Mouse (Mus musculus) CH12.LX (cell line): Measurements from ENCODE around the gene Treml2. TPM values are rescaled to one million over a fixed set of nuclear protein-coding genes. Genes with fewer than 3 reads are reported as not detected.

Source experiments
- DNase-seq: peaks from one replicate; pipeline ENCODE4 v3.0.0-alpha.2; 2013; ENCODE audit errors: extremely low read depth
- H3K27ac ChIP-seq: 2 replicates; pipeline ENCODE4 v1.5.1; 2012; ENCODE audit warnings: low read depth, mild to moderate bottlenecking, control low read depth, moderate library complexity; ENCODE audit not compliant: insufficient read depth
- H3K27me3 ChIP-seq: replicated peaks from 2 replicates; pipeline ENCODE3; 2012; ENCODE audit warnings: inconsistent platforms
- H3K36me3 ChIP-seq, 2 experiments: replicated peaks in 1 of 2; 2 replicates each; pipeline versions ENCODE3 to v1.6.1; 2012; ENCODE audit warnings: inconsistent platforms in 1 of 2, low read length in 1 of 2, mild to moderate bottlenecking in 1 of 2, mixed read lengths in 1 of 2, moderate library complexity in 1 of 2; ENCODE audit not compliant: control insufficient read depth in 1 of 2, insufficient read depth in 1 of 2
- H3K4me1 ChIP-seq, 2 experiments: 2 replicates each; pipeline ENCODE4 v1.6.1; 2012; ENCODE audit warnings: inconsistent platforms in 1 of 2, moderate library complexity in 1 of 2; ENCODE audit not compliant: insufficient read depth in 2 of 2, control insufficient read depth in 1 of 2
- H3K4me2 ChIP-seq: 2 replicates; pipeline ENCODE4 v1.6.1; 2012; ENCODE audit warnings: low read depth, mild to moderate bottlenecking, control low read depth; ENCODE audit not compliant: poor library complexity, insufficient read depth, severe bottlenecking
- H3K4me3 ChIP-seq, 3 experiments: fragments of 150-350 bp in 1 of 3; sonication (generic) in 1 of 3; replicated peaks in 1 of 3; 2 replicates each; pipeline versions ENCODE3 to v1.5.1; 2011 to 2012; ENCODE audit warnings: low read depth in 2 of 3, low read length in 2 of 3, mild to moderate bottlenecking in 2 of 3, moderate library complexity in 2 of 3, control low read depth in 1 of 3, improper control_type of control experiment in 1 of 3, inconsistent platforms in 1 of 3, mixed read lengths in 1 of 3; ENCODE audit not compliant: poor library complexity in 1 of 3
- H3K79me2 ChIP-seq: replicated peaks from 2 replicates; pipeline ENCODE4 v1.6.1; 2012; ENCODE audit warnings: mild to moderate bottlenecking, moderate library complexity; ENCODE audit not compliant: control insufficient read depth, poor library complexity, insufficient read depth, severe bottlenecking; ENCODE audit errors: extremely low read depth
- H3K9ac ChIP-seq: 2 replicates; pipeline ENCODE4 v1.6.1; 2012; ENCODE audit warnings: low read depth, mild to moderate bottlenecking, control low read depth, moderate library complexity; ENCODE audit not compliant: insufficient read depth
- H3K9me3 ChIP-seq: replicated peaks from 2 replicates; pipeline ENCODE3; 2012; ENCODE audit warnings: low read length, inconsistent platforms, mixed read lengths
- CHD2 ChIP-seq: IDR thresholded peaks from 2 replicates; pipeline ENCODE4 v1.6.1; 2011; ENCODE audit warnings: low read length, improper control_type of control experiment
- CTCF ChIP-seq, 2 experiments: IDR thresholded peaks in 1 of 2; conservative IDR thresholded peaks in 1 of 2; 2 replicates each; pipeline ENCODE4 v1.5.1; 2011 to 2012; ENCODE audit warnings: low read depth in 2 of 2, low read length in 2 of 2, improper control_type of control experiment in 1 of 2, inconsistent platforms in 1 of 2, mild to moderate bottlenecking in 1 of 2, moderate library complexity in 1 of 2
- E2F4 ChIP-seq: IDR thresholded peaks from 2 replicates; pipeline ENCODE4 v1.6.1; 2011; ENCODE audit warnings: low read depth, low read length, improper control_type of control experiment; ENCODE audit not compliant: insufficient replicate concordance
- EP300 ChIP-seq: IDR thresholded peaks from 2 replicates; pipeline ENCODE4 v1.6.1; 2011; ENCODE audit warnings: low read length, improper control_type of control experiment
- ETS1 ChIP-seq: conservative IDR thresholded peaks from 2 replicates; pipeline ENCODE4 v1.6.1; 2012; ENCODE audit warnings: low read depth, mild to moderate bottlenecking, inconsistent platforms, low read length, improper control_type of control experiment, moderate library complexity
- GABPA ChIP-seq: IDR thresholded peaks from 2 replicates; pipeline ENCODE4 v1.6.1; 2012; ENCODE audit warnings: low read depth, low read length, improper control_type of control experiment, inconsistent platforms; ENCODE audit not compliant: insufficient replicate concordance
- HCFC1 ChIP-seq: IDR thresholded peaks from 2 replicates; pipeline ENCODE4 v1.6.1; 2012; ENCODE audit warnings: low read depth, mild to moderate bottlenecking, inconsistent platforms, low read length, improper control_type of control experiment
- IRF4 ChIP-seq: IDR thresholded peaks from 2 replicates; pipeline ENCODE4 v1.6.1; 2014; ENCODE audit warnings: low read depth, mild to moderate bottlenecking, inconsistent platforms, low read length, improper control_type of control experiment
- JUND ChIP-seq: conservative IDR thresholded peaks from 2 replicates; pipeline ENCODE4 v1.6.1; 2011; ENCODE audit warnings: low read depth, low read length, improper control_type of control experiment
- MAX ChIP-seq: IDR thresholded peaks from 2 replicates; pipeline ENCODE4 v1.6.1; 2011; ENCODE audit warnings: low read length, improper control_type of control experiment
- MEF2A ChIP-seq: IDR thresholded peaks from 2 replicates; pipeline ENCODE4 v1.6.1; 2014; ENCODE audit warnings: low read depth, mild to moderate bottlenecking, inconsistent platforms, low read length, improper control_type of control experiment, borderline replicate concordance
- MXI1 ChIP-seq: IDR thresholded peaks from 2 replicates; pipeline ENCODE4 v1.6.1; 2011; ENCODE audit warnings: mild to moderate bottlenecking, low read depth, low read length, improper control_type of control experiment
- MYC ChIP-seq: IDR thresholded peaks from 2 replicates; pipeline ENCODE4 v1.6.1; 2011; ENCODE audit warnings: low read depth, mild to moderate bottlenecking, improper control_type of control experiment, low read length
- NELFE ChIP-seq: IDR thresholded peaks from 2 replicates; pipeline ENCODE4 v1.6.1; 2011; ENCODE audit warnings: low read depth, low read length, improper control_type of control experiment
- PAX5 ChIP-seq: IDR thresholded peaks from 2 replicates; pipeline ENCODE4 v1.6.1; 2012; ENCODE audit warnings: low read length, inconsistent platforms, mixed read lengths
- RCOR1 ChIP-seq: conservative IDR thresholded peaks from 2 replicates; pipeline ENCODE4 v1.6.1; 2012; ENCODE audit warnings: low read depth, mild to moderate bottlenecking, inconsistent platforms, low read length, improper control_type of control experiment
- SMC3 ChIP-seq: IDR thresholded peaks from 2 replicates; pipeline ENCODE4 v1.6.1; 2011; ENCODE audit warnings: low read depth, low read length, improper control_type of control experiment
- ZMIZ1 ChIP-seq: IDR thresholded peaks from 2 replicates; pipeline ENCODE4 v1.6.1; 2012; ENCODE audit warnings: low read depth, mild to moderate bottlenecking, inconsistent platforms, low read length, improper control_type of control experiment
- ZNF384 ChIP-seq: IDR thresholded peaks from 2 replicates; pipeline ENCODE4 v1.6.1; 2012; ENCODE audit warnings: low read depth, low read length, improper control_type of control experiment, inconsistent platforms
- dilution Hi-C: fragments of 300-500 bp; cut with MboI; formaldehyde crosslinking; loops from 2 replicates; pipeline ENCODE4 v1.14.3; 2020; ENCODE audit warnings: low sequenced_read_pairs; ENCODE audit not compliant: extremely low pct_unique_long_range_greater_than_20kb, extremely low pct_ligation_motif_present
- in situ Hi-C: fragments of 300-500 bp; cut with MboI; formaldehyde crosslinking; loops from 3 replicates; pipeline ENCODE4 v1.14.3; 2019; ENCODE audit warnings: low sequenced_read_pairs, low pct_ligation_motif_present, low pct_unique_long_range_greater_than_20kb, mixed read lengths
- polyA plus RNA-seq: library from polyadenylated mRNA; unstranded; fragments of >175 nt; gene quantifications from 2 replicates; pipeline ENCODE4 v1.2.1, GENCODE M21; 2012; ENCODE audit warnings: low read depth; ENCODE audit not compliant: insufficient read length
- total RNA-seq, 2 experiments: library from RNA; depleted of rRNA; stranded (reverse); fragments of 300-350 nt in 1 of 2; fragments of >200 nt in 1 of 2; gene quantifications; 2 replicates each; pipeline ENCODE4 v1.2.3; 2012 to 2014

Gene Treml2
- total and polyA plus RNA-seq, 3 experiments = 1.3 to 10.2 (median 5.5) TPM

GRCm38 (mm10) chr17:48318686-48319085, 19.4 kb downstream of the Treml2 start:
- no peak overlapping the region for H3K4me3 ChIP-seq
- H3K9ac ChIP-seq = no peak overlapping the region
- DNase-seq = no peak
- dilution Hi-C loops (no loop called here), in situ Hi-C loops (no loop called here)
- no peaks in the 10 kb centered on the region for H3K9me3 ChIP-seq
- no peaks in the 10 kb centered on the region for H3K79me2 ChIP-seq
- H3K27ac ChIP-seq = no peak overlapping the region
- H3K4me1 ChIP-seq = peaks cover 0 to 41% of the 10 kb centered on the region in 2 experiments; a peak in 2 of 4 replicates
- no peaks in the 10 kb centered on the region for H3K36me3 ChIP-seq
- no peak overlapping the region for H3K4me2 ChIP-seq
- TF ChIP-seq MEF2A = no peak
- no peak for TF ChIP-seq PAX5
- no peak for TF ChIP-seq ETS1
- no peak for TF ChIP-seq CTCF (conservative IDR thresholded peaks at IDR 0.05 in 1 of 2, IDR thresholded peaks at IDR 0.05 in 1 of 2; ENCODE audit: low read depth in 2 of 2, low read length in 2 of 2)
- no peak for TF ChIP-seq CHD2
- TF ChIP-seq SMC3 = no peak
- TF ChIP-seq IRF4 = no peak
- TF ChIP-seq MYC = no peak
- no peak for TF ChIP-seq RCOR1
- no peak for TF ChIP-seq ZMIZ1
- TF ChIP-seq MXI1 = no peak
- TF ChIP-seq NELFE = no peak
- TF ChIP-seq ZNF384 = no peak
- TF ChIP-seq HCFC1 = no peak
- TF ChIP-seq JUND = no peak
- no peak for TF ChIP-seq GABPA
- TF ChIP-seq MAX = no peak
- no peak for TF ChIP-seq EP300
- H3K27me3 ChIP-seq = no peaks in the 10 kb centered on the region

GRCm38 (mm10) chr17:48321279-48321678, 22.0 kb downstream of the Treml2 start:
- in situ Hi-C loops = no loop called here
- TF ChIP-seq E2F4 (no peak), IRF4 (no peak), CHD2 (no peak), PAX5 (no peak), MEF2A (no peak)
- TF ChIP-seq, all 38 proteins: peak for 0
- Histone ChIP-seq H3K9ac (no peak overlapping the region), H3K27ac (no peak overlapping the region), H3K27me3 (no peaks in the 10 kb centered on the region), H3K4me3 (no peak overlapping the region), H3K79me2 (no peaks in the 10 kb centered on the region), H3K9me3 (no peaks in the 10 kb centered on the region), H3K4me1 (peaks cover 3 to 41% of the 10 kb centered on the region in 2 experiments; a peak in 3 of 4 replicates), H3K36me3 (peaks cover 0 to 7% of the 10 kb centered on the region in 2 experiments), H3K4me2 (no peak overlapping the region)
- DNase-seq = no peak
- dilution Hi-C loops = no loop called here
